Mouse (Mus musculus): ENCODE results near the gene Olfr1039. TPM values are rescaled to one million over a fixed set of nuclear protein-coding genes. Genes with fewer than 3 reads are reported as not detected.
"Not testable (repeated sequence)": the region's sequence is repeated elsewhere in the genome, so short reads cannot be mapped to it uniquely, and the experiment has no call there.

The Olfr1039 gene
- total RNA-seq (2021), result not detected
- long read RNA-seq, experiment 1, result 0 reads
- long read RNA-seq, experiment 2, result 0 reads

GRCm38 (mm10) chr2:86135828-86136227 is at the start of gene Olfr1039:
Gene Olfr1039, minus strand, starts transcription at chr2:86135928.
- DNase-seq, result no peak

DNA sequence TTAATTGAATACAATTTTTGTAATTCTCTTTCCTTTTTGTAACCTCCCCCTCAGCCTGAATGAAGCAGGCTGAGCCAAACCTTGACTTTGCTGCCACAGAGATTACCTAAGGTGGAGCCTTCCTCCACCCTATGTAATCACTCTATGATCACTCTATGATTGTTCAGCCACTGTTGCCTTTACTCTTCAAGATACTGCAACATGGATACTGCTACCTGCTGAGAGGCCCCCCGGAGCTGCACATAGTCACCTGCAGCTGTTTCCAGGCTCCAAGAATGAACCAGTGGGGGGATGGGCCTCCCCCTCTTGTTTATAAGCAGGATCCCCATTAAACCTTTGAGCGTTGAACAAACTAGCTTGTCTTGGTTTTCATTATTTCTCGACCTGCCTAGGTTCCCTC is 44.2 kb upstream of the Olfr1039 start:
- no peak for DNase-seq

GRCm38 (mm10) chr2:86177720-86178119 is 42.0 kb upstream of the Olfr1039 start, which contains the start of gene Olfr1044:
Gene Olfr1044, minus strand, starts transcription at chr2:86177820.
- DNase-seq, result no peak

DNA sequence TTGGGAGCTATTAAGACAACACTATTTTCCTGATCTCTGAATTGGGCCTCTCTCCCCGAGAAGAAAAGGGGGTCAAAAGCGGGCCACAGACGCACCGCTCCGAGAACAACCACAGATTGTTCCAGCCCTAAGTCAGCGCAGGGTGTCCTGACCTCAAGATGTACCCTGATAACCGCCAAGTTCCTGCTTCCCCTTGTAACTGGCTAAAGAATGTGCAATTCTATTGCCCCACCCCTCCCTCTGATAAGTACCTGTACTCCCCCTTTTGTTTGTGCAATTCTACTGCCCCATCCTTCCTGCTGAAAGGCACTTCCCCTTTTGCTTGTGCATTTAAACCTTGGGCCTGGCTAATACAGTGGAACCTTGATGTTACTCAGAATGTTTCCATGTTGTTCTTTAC is 39.7 kb upstream of the Olfr1039 start:
- not testable (repeated sequence) for DNase-seq

GRCm38 (mm10) chr2:86167422-86167821 is 31.7 kb upstream of the Olfr1039 start, which contains the start of gene Olfr1043:
Gene Olfr1043, minus strand, starts transcription at chr2:86167522.
- no peak for DNase-seq

DNA sequence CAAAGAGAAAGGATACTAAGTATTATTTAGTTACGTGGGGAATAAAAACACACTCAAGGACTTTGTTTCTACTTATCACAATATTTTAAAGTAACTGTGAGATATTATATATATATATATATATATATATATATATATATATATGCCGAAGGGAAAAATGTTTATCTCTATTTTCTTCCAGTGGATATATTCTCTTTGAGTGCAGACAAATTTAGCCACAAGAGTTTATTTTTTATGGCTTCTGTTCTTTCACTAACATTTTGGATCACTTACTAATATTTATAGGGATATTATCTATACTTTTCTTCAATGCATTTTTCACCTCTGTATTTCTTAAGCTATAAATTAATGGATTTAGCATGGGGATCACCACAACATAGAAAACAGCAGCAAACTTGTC is 26.0 kb upstream of the Olfr1039 start, which contains the start of gene Olfr1042:
Gene Olfr1042 (minus strand): TSS at position 101 of the 400 bp plus-strand sequence.
- DNase-seq, result no peak

DNA sequence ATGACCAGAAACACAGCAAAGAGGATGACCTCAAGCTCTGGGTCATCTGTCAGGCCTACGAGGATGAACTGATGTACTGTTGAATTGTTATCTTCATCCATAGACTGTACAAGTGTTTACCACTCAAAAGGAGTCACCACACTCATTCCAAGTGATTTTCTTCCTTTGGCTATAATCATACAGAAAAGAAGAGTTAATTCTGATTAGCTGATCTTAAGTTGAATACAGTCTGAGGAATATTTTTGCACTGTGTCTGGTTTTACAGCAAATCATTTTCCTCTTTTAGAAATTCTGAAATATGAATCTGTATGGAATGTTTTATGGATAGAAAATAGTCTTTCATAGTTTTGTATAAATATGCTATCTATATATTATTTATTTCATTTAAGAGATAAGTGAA is 10.9 kb upstream of the Olfr1039 start, which contains the start of gene Olfr1040:
Gene Olfr1040 (minus strand): TSS at position 101 of the 400 bp plus-strand sequence.
- DNase-seq, result no peak

DNA sequence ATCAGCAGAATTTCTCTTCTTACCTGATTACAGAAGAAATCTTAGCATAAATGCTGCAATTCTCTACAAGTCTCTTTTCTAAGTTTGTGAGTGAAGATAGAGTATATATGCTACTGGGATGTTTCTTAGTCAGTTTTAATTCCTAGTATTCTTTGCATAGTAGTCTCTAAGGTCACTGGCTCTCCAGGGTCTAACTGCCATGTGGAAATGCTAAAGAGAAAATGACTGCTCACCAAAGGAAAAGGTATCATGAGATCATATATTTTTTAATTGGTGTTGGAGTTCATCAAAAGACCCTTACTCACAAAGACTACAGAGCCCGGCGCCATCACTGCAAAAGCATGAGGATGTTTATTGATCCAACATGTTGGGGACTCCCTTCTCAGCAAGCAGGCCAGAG is 48.4 kb downstream of the Olfr1039 start, which contains the start of gene Olfr1037:
Gene Olfr1037 (minus strand): TSS at position 101 of the 400 bp plus-strand sequence.
- no peak for DNase-seq

DNA sequence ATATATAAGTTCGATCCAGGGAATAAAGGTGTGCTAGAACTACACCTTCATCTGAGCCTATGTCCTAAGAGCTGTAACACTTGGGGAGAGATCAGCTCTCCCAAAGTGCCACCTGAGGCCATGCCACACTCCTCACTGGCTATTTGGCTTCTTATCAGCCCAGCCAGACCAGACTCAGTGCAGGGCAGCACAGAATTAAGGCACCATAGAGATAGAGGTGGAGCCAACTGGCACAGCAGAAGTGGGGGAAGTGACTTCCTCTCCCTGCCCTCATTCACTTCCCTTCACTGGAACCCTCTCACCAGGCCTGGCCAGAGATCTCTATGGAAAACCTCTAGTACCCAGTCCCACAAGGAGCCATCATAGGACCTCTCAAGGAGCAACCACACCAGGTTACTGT is 55.2 kb downstream of the Olfr1039 start:
- DNase-seq, result not testable (repeated sequence)

Other genes starting within 250 kb of the Olfr1039 start
- not detected for gene Olfr1024, start 230.9 kb downstream of the Olfr1039 start, total RNA-seq (2021)
- not detected for gene Olfr1025-ps1, start 220.7 kb downstream of the Olfr1039 start, total RNA-seq (2021)
- gene Olfr1026, start 214.4 kb downstream of the Olfr1039 start, total RNA-seq (2021), result not detected
- not detected for gene Olfr1028, start 185.5 kb downstream of the Olfr1039 start, total RNA-seq (2021)
- not detected for gene Olfr1029, start 162.0 kb downstream of the Olfr1039 start, total RNA-seq (2021)
- gene Olfr1030, start 156.7 kb downstream of the Olfr1039 start, total RNA-seq (2021), result not detected
- not detected for gene Olfr1031, start 145.6 kb downstream of the Olfr1039 start, total RNA-seq (2021)
- not detected for gene Olfr1032, start 130.4 kb downstream of the Olfr1039 start, total RNA-seq (2021)
- 1 to 10 TPM; 5.0 to 6.7 TPM for gene Olfr1033, start 115.3 kb downstream of the Olfr1039 start, total RNA-seq (2021)
- under 1 TPM; 0.07 to 0.23 TPM for gene Olfr1034, start 90.1 kb downstream of the Olfr1039 start, total RNA-seq (2021)
- not detected for gene Olfr1036, start 61.9 kb downstream of the Olfr1039 start, total RNA-seq (2021)
- gene Olfr1037, start 48.5 kb downstream of the Olfr1039 start, total RNA-seq (2021), result not detected
- not detected for gene Olfr1040, start 10.8 kb upstream of the Olfr1039 start, total RNA-seq (2021)
- not detected for gene Olfr1042, start 25.9 kb upstream of the Olfr1039 start, total RNA-seq (2021)
- not detected for gene Olfr1043, start 31.6 kb upstream of the Olfr1039 start, total RNA-seq (2021)
- gene Olfr1044, start 41.9 kb upstream of the Olfr1039 start, total RNA-seq (2021), result not detected
- gene Olfr52, start 49.8 kb upstream of the Olfr1039 start, total RNA-seq (2021), result not detected
- not detected for gene Olfr1045, start 67.1 kb upstream of the Olfr1039 start, total RNA-seq (2021)
- not detected for gene Olfr1046, start 83.4 kb upstream of the Olfr1039 start, total RNA-seq (2021)
- gene Olfr1047, start 95.5 kb upstream of the Olfr1039 start, total RNA-seq (2021), result not detected
- gene Olfr1048, start 104.4 kb upstream of the Olfr1039 start, total RNA-seq (2021), result not detected
- not detected for gene Olfr1049, start 122.4 kb upstream of the Olfr1039 start, total RNA-seq (2021)
- gene Olfr1051, start 143.2 kb upstream of the Olfr1039 start, total RNA-seq (2021), result not detected
- gene Olfr1052, start 156.5 kb upstream of the Olfr1039 start, total RNA-seq (2021), result not detected
- gene Olfr1053, start 179.4 kb upstream of the Olfr1039 start, total RNA-seq (2021), result not detected
- not detected for gene Olfr1054, start 199.5 kb upstream of the Olfr1039 start, total RNA-seq (2021)
- gene Olfr1055, start 214.4 kb upstream of the Olfr1039 start, total RNA-seq (2021), result not detected
- not detected for gene Olfr1056, start 226.5 kb upstream of the Olfr1039 start, total RNA-seq (2021)
- gene Olfr1057, start 242.5 kb upstream of the Olfr1039 start, total RNA-seq (2021), result not detected